Mouse (Mus musculus) megakaryocyte progenitor cell, adult 5-6 weeks (primary cell): ENCODE measurements around the gene Ctsr. TPM values are rescaled to one million over a fixed set of nuclear protein-coding genes. Genes with fewer than 3 reads are reported as not detected.
"Not testable (repeated sequence)": the region's sequence is repeated elsewhere in the genome, so short reads cannot be mapped to it uniquely, and the experiment has no call there.

ENCODE experiments used
- ATAC-seq: replicated peaks from 2 replicates; pipeline ENCODE4 v1.8.0; 2016; ENCODE audit warnings: mild to moderate bottlenecking, moderate TSS enrichment, inconsistent platforms; ENCODE audit not compliant: poor library complexity
- total RNA-seq, 2 experiments: library from RNA; stranded (forward) in 1 of 2; stranded (reverse) in 1 of 2; fragments of 157-497, 149-512 nt in 1 of 2; fragments of 200-1000 nt in 1 of 2; gene quantifications; 2 replicates each; pipeline versions ENCODE4 v1.2.3 to v1.2.4; 2015 to 2017

The Ctsr gene
- total RNA-seq (2015) (not detected in 2 replicates), total RNA-seq (2017) (not detected in 2 replicates)

GRCm38 (mm10) chr13:61164156-61164555 is at the start of gene Ctsr:
Gene Ctsr (minus strand): TSS chr13:61164256.
- no peak for ATAC-seq

GRCm38 (mm10) chr13:61203310-61203709 is 39.3 kb upstream of the Ctsr start, which contains the start of gene Cts6:
Gene Cts6 (minus strand): TSS chr13:61203410.
- no peak for ATAC-seq

- not testable (repeated sequence) for ATAC-seq
These were observed 21.3 kb upstream of the Ctsr start for GRCm38 (mm10) chr13:61185151-61185933.

GRCm38 (mm10) chr13:61164622-61165021 is 566 bp upstream of the Ctsr start:
- ATAC-seq = 0 out of 2 replicates have a peak, but pooled peaks have one; percentile 39

Other genes with a start within 250 kb of the Ctsr start
- gene Gm49393, start 228.7 kb downstream of the Ctsr start, total RNA-seq (2015) = not detected in 2 replicates
- gene Gm49393, start 228.7 kb downstream of the Ctsr start, total RNA-seq (2017) = 3.8 TPM in 1 of 2 replicates, not detected in the other
- gene Gm49391, start 227.7 kb downstream of the Ctsr start, total RNA-seq (2015) = 0.27 and 3.2 TPM in 2 replicates
- 0.78 and 4.2 TPM in 2 replicates for gene Gm49391, start 227.7 kb downstream of the Ctsr start, total RNA-seq (2017)
- 41.0 and 65.4 TPM in 2 replicates for gene Ctla2a, start 227.6 kb downstream of the Ctsr start, total RNA-seq (2015)
- 24.3 and 59.8 TPM in 2 replicates for gene Ctla2a, start 227.6 kb downstream of the Ctsr start, total RNA-seq (2017)
- gene Tpbpa, start 222.3 kb downstream of the Ctsr start, total RNA-seq (2015) = not detected in 2 replicates
- gene Tpbpa, start 222.3 kb downstream of the Ctsr start, total RNA-seq (2017) = not detected in 2 replicates
- gene Ctsj, start 158.3 kb downstream of the Ctsr start, total RNA-seq (2015) = not detected in 2 replicates
- not detected in 2 replicates for gene Ctsj, start 158.3 kb downstream of the Ctsr start, total RNA-seq (2017)
- not detected in 2 replicates for gene Ctsq, start 123.6 kb downstream of the Ctsr start, total RNA-seq (2015)
- not detected in 2 replicates for gene Ctsq, start 123.6 kb downstream of the Ctsr start, total RNA-seq (2017)
- gene Cts6, start 39.2 kb upstream of the Ctsr start, total RNA-seq (2015) = not detected in 2 replicates
- not detected in 2 replicates for gene Cts6, start 39.2 kb upstream of the Ctsr start, total RNA-seq (2017)
- gene Cts8, start 91.1 kb upstream of the Ctsr start, total RNA-seq (2015) = not detected in 2 replicates
- gene Cts8, start 91.1 kb upstream of the Ctsr start, total RNA-seq (2017) = not detected in 2 replicates
- gene Gm49398, start 124.6 kb upstream of the Ctsr start, total RNA-seq (2015) = not detected in 2 replicates
- gene Gm49398, start 124.6 kb upstream of the Ctsr start, total RNA-seq (2017) = not detected in 2 replicates
- gene Cts7, start 193.9 kb upstream of the Ctsr start, total RNA-seq (2015) = not detected in 2 replicates
- not detected in 2 replicates for gene Cts7, start 193.9 kb upstream of the Ctsr start, total RNA-seq (2017)